Mouse (Mus musculus) embryonic fibroblast, embryonic 13.5 days (primary cell): ENCODE results near the gene Smc3. TPM values are rescaled to one million over a fixed set of nuclear protein-coding genes. Genes with fewer than 3 reads are reported as not detected.

Source experiments
- H3K27ac ChIP-seq: 2 replicates; pipeline ENCODE4 v1.5.1; 2012; ENCODE audit warnings: low read length, control low read depth, inconsistent platforms; ENCODE audit not compliant: insufficient read depth
- H3K4me1 ChIP-seq: 2 replicates; pipeline ENCODE4 v1.6.1; 2011; ENCODE audit warnings: low read length; ENCODE audit not compliant: control insufficient read depth, insufficient read depth
- H3K4me3 ChIP-seq: 2 replicates; pipeline ENCODE4 v1.5.1; 2011; ENCODE audit warnings: mild to moderate bottlenecking, control low read depth, low read length; ENCODE audit not compliant: insufficient read depth
- CTCF ChIP-seq: IDR thresholded peaks from 2 replicates; pipeline ENCODE4 v1.5.1; 2011; ENCODE audit warnings: mild to moderate bottlenecking, control low read depth, low read length, moderate library complexity, borderline replicate concordance; ENCODE audit not compliant: insufficient read depth
- POLR2A ChIP-seq: IDR thresholded peaks from 2 replicates; pipeline ENCODE4 v1.6.1; 2011; ENCODE audit warnings: low read depth, mild to moderate bottlenecking, control low read depth, low read length, moderate library complexity
- polyA plus RNA-seq: library from polyadenylated mRNA; stranded (reverse); fragments of >200 nt; gene quantifications from 2 replicates; pipeline ENCODE4 v1.2.4, GENCODE M21; 2011; ENCODE audit warnings: low read depth; ENCODE audit not compliant: missing spikeins, insufficient read length

Smc3 gene
- polyA plus RNA-seq, 1 experiment = 67.8 TPM

DNA sequence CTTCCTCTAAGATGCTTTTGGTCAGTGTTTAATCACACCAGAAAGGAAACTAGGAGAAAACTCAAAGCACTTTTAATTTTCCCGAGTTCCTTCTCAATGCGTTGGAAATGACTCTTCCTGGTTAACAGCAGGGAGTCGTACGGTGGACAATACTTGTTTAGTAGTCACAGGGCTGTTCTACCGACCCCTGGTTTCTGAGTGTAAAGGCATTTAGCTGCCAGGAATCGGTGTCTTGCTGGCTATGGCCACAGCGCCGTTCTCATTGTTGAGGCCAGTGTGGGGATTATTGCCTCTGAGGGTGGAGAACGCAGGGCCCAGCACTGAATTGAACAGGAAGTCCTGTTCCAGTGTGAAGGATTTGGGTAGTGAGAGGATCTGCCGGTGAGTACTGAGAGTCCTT, 90.6 kb downstream of the Smc3 start:
- no peak for TF ChIP-seq CTCF
- TF ChIP-seq POLR2A = no peak

DNA sequence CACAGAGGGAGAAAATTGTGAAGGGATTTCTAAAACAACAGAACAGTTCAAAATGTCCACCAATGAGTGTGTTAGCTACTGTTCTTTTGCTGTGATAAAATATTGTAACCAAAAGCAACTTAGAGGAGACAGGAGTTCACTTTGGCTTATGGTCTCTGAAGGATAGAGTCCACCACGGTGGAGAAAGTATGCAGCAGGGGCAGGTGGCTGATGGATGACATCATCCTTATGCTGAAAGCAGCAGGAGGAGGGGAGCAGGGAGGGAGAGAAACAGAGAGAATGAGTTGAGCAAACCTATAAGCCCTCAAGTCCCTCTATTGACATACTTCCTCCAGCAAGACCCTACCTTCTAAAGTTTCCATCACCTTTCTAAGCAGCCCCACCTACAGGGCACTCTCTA, 93.8 kb downstream of the Smc3 start:
- H3K4me3 ChIP-seq = no peak overlapping the region
- TF ChIP-seq CTCF (no peak), POLR2A (no peak)
- H3K4me1 ChIP-seq = no peaks in the 10 kb centered on the region
- H3K27ac ChIP-seq = no peak overlapping the region

More for the DNA sequence above, 90.6 kb downstream of the Smc3 start:
- H3K4me1 ChIP-seq = no peaks in the 10 kb centered on the region
- H3K27ac ChIP-seq = no peak overlapping the region
- no peak overlapping the region for H3K4me3 ChIP-seq

Other genes starting within 250 kb of the Smc3 start
- not detected in 2 replicates for gene Gm10197, start 228.6 kb upstream of the Smc3 start, polyA plus RNA-seq
- 55.0 and 61.7 TPM in 2 replicates for gene Smndc1, start 209.8 kb upstream of the Smc3 start, polyA plus RNA-seq
- 19.5 and 40.5 TPM in 2 replicates for gene Dusp5, start 71.3 kb upstream of the Smc3 start, polyA plus RNA-seq
- gene Nutf2-ps1, start 11.3 kb upstream of the Smc3 start, polyA plus RNA-seq = 153 and 193 TPM in 2 replicates
- gene Rbm20, start 76.9 kb downstream of the Smc3 start, polyA plus RNA-seq = 1.5 and 2.4 TPM in 2 replicates